Mouse (Mus musculus) urinary bladder, postnatal 14 days (tissue): ENCODE data around the gene Hmgcl.
A peak's percentile ranks its signal among the peaks of the same experiment; 100 is the strongest.
"Not testable (repeated sequence)": the region's sequence is repeated elsewhere in the genome, so short reads cannot be mapped to it uniquely, and the experiment has no call there.

Source experiments
- DNase-seq: peaks from one replicate; pipeline ENCODE4 v3.0.0; 2021; ENCODE audit warnings: low spot score

Gene Hmgcl

GRCm38 (mm10) chr4:135961709-135962108 lies 15.5 kb downstream of the Hmgcl start:
- DNase-seq, result no peak

- DNase-seq, result no peak
Observed at GRCm38 (mm10) chr4:135962198-135962597, 15.9 kb downstream of the Hmgcl start.

- no peak for DNase-seq
Observed at GRCm38 (mm10) chr4:135962946-135963345, 16.7 kb downstream of the Hmgcl start.

GRCm38 (mm10) chr4:135963457-135964193 lies 17.4 kb downstream of the Hmgcl start, which contains the start of gene Gale:
Gene Gale (plus strand): TSS chr4:135963727.
- DNase-seq, result peak; percentile 95

GRCm38 (mm10) chr4:135964426-135964825 lies 18.2 kb downstream of the Hmgcl start:
- DNase-seq, result peak; percentile 83

GRCm38 (mm10) chr4:135965113-135965512 lies 18.9 kb downstream of the Hmgcl start:
- DNase-seq, result no peak

- no peak for DNase-seq
Observed at GRCm38 (mm10) chr4:135966283-135966682, 20.0 kb downstream of the Hmgcl start.

- no peak for DNase-seq
Observed at GRCm38 (mm10) chr4:135967086-135967760, 21.0 kb downstream of the Hmgcl start.

- DNase-seq, result no peak
Observed at GRCm38 (mm10) chr4:135968271-135968869, 22.1 kb downstream of the Hmgcl start.

- no peak for DNase-seq
Observed at GRCm38 (mm10) chr4:135969070-135969750, 23.0 kb downstream of the Hmgcl start.

- no peak for DNase-seq
Observed at GRCm38 (mm10) chr4:135970585-135970984, 24.3 kb downstream of the Hmgcl start.

- DNase-seq, result no peak
Observed at GRCm38 (mm10) chr4:135971805-135972555, 25.7 kb downstream of the Hmgcl start.

GRCm38 (mm10) chr4:135972556-135972906 lies 26.3 kb downstream of the Hmgcl start, which contains the start of gene Lypla2:
Gene Lypla2 (minus strand): TSS chr4:135972626.
- peak; percentile 91 for DNase-seq

GRCm38 (mm10) chr4:135972911-135973811 lies 26.9 kb downstream of the Hmgcl start:
- no peak for DNase-seq

GRCm38 (mm10) chr4:135976146-135976545 lies 29.9 kb downstream of the Hmgcl start:
- DNase-seq, result no peak

GRCm38 (mm10) chr4:135980223-135980622 lies 34.0 kb downstream of the Hmgcl start:
- DNase-seq, result not testable (repeated sequence)

- DNase-seq, result no peak
Observed at GRCm38 (mm10) chr4:135981524-135982063, 35.3 kb downstream of the Hmgcl start.

- no peak for DNase-seq
Observed at GRCm38 (mm10) chr4:135984556-135984955, 38.3 kb downstream of the Hmgcl start.

- no peak for DNase-seq
Observed at GRCm38 (mm10) chr4:135985193-135985592, 38.9 kb downstream of the Hmgcl start.

- DNase-seq, result no peak
Observed at GRCm38 (mm10) chr4:135985769-135986168, 39.5 kb downstream of the Hmgcl start.
